Mouse (Mus musculus) CD4-positive, CD25-positive, alpha-beta regulatory T cell, adult 2 months (primary cell): Measurements from ENCODE around the gene Cnot2.
"Not testable (repeated sequence)": the region's sequence is repeated elsewhere in the genome, so short reads cannot be mapped to it uniquely, and the experiment has no call there.

Experiments
- DNase-seq: peaks from one replicate; pipeline ENCODE4 v3.0.0-alpha.2; 2012; ENCODE audit warnings: low read depth, low spot score

Gene Cnot2

GRCm38 (mm10) chr10:116581369-116581718, at the start of gene Cnot2:
Gene Cnot2, minus strand, starts transcription at chr10:116581511.
- peak; percentile 95 for DNase-seq

GRCm38 (mm10) chr10:116628926-116629325, 47.6 kb upstream of the Cnot2 start:
- DNase-seq = no peak

GRCm38 (mm10) chr10:116626009-116626408, 44.7 kb upstream of the Cnot2 start:
- no peak for DNase-seq

- peak; percentile 90 for DNase-seq
Observed at GRCm38 (mm10) chr10:116613250-116613649, 31.9 kb upstream of the Cnot2 start.

GRCm38 (mm10) chr10:116604905-116605162, 23.5 kb upstream of the Cnot2 start:
- DNase-seq = no peak

- DNase-seq = no peak
Observed at GRCm38 (mm10) chr10:116604081-116604904, 23.0 kb upstream of the Cnot2 start.

- DNase-seq = no peak
Observed at GRCm38 (mm10) chr10:116599056-116599850, 17.9 kb upstream of the Cnot2 start.

GRCm38 (mm10) chr10:116582738-116583137, 1.4 kb upstream of the Cnot2 start:
- peak; percentile 79 for DNase-seq

GRCm38 (mm10) chr10:116581719-116582481, 589 bp upstream of the Cnot2 start:
- DNase-seq = peak; percentile 84

- DNase-seq = peak; percentile 76
Observed at GRCm38 (mm10) chr10:116580591-116581358, 536 bp downstream of the Cnot2 start.

GRCm38 (mm10) chr10:116579478-116579877, 1.8 kb downstream of the Cnot2 start:
- no peak for DNase-seq

GRCm38 (mm10) chr10:116578375-116578774, 2.9 kb downstream of the Cnot2 start:
- no peak for DNase-seq

- DNase-seq = peak; percentile 70
Observed at GRCm38 (mm10) chr10:116577181-116577580, 4.1 kb downstream of the Cnot2 start.

GRCm38 (mm10) chr10:116576071-116576470, 5.2 kb downstream of the Cnot2 start:
- not testable (repeated sequence) for DNase-seq

GRCm38 (mm10) chr10:116570526-116570925, 10.8 kb downstream of the Cnot2 start:
- no peak for DNase-seq

GRCm38 (mm10) chr10:116568539-116568938, 12.8 kb downstream of the Cnot2 start:
- peak; percentile 51 for DNase-seq

GRCm38 (mm10) chr10:116567491-116568405, 13.6 kb downstream of the Cnot2 start:
- no peak for DNase-seq

- not testable (repeated sequence) for DNase-seq
Observed at GRCm38 (mm10) chr10:116566492-116566891, 14.8 kb downstream of the Cnot2 start.

- peak; percentile 80 for DNase-seq
Observed at GRCm38 (mm10) chr10:116564828-116565602, 16.3 kb downstream of the Cnot2 start.
